Mouse (Mus musculus) Patski (cell line): ENCODE results near the gene Spint4. TPM values are rescaled to one million over a fixed set of nuclear protein-coding genes. Genes with fewer than 3 reads are reported as not detected.

ENCODE experiments used
- ATAC-seq: fragments of 100-300 bp; one replicate; pipeline ENCODE4 v1.8.0; 2021
- CTCF ChIA-PET: fragments of 350-600 bp; sonication (Branson Sonifier 250); formaldehyde crosslinking; loops from one replicate; lab custom pipeline; 2022; ENCODE audit warnings: inconsistent platforms; lab: Charles Lee
- POLR2A ChIA-PET: fragments of 350-600 bp; sonication (Branson Sonifier 250); formaldehyde crosslinking; loops from one replicate; lab custom pipeline; 2022; ENCODE audit warnings: antibody characterized with exemption, inconsistent platforms; lab: Charles Lee
- DNase-seq: peaks from one replicate; pipeline ENCODE4 v3.0.0-alpha.2; 2011; ENCODE audit warnings: low read depth, low spot score
- H3K27me3 ChIP-seq: fragments of 371-371 bp; one replicate; pipeline ENCODE4 v1.5.1; 2021
- CTCF ChIP-seq: fragments of 100-300 bp; IDR thresholded peaks from one replicate; pipeline ENCODE4 v1.5.1; 2021
- in situ Hi-C: fragments of 300-500 bp; cut with MboI; formaldehyde crosslinking; loops from 3 replicates; pipeline ENCODE4 v1.11.1; 2018; ENCODE audit warnings: low pct_unique_long_range_greater_than_20kb, mixed read lengths
- polyA plus RNA-seq: library from polyadenylated mRNA; unstranded; gene quantifications from one replicate; pipeline ENCODE4 v1.2.3, GENCODE M21; 2021

Gene Spint4
- polyA plus RNA-seq, 1 experiment from 2014 or later = not detected

DNA sequence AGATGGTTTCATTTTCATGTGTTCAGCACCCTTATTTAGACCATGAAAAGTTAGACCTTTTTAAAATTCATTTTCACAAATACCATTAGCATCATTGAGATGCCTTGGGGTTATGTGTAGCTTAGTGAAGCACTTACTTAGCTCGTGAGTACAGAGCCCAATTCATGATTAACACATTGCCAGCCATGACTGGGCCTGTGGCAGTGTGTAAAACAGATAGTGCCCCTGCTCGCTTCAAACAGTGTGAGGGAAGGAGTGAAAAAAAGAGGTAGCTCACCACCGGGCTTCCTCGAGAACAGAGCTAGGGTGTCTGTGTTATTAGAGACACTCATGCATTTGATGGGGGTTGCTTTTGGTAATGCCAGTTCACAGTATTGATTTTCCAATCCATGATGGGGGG, 49.9 kb downstream of the Spint4 start:
- no peak for DNase-seq
- CTCF ChIA-PET = interaction anchor here (1.1 kb wide), 1 partner anchor 30 kb away, joined by 3 read pairs; no protein-coding TSS in a partner anchor
- no peak for ATAC-seq
- H3K27me3 ChIP-seq = no peaks in the 10 kb centered on the region
- in situ Hi-C loops = no loop called here
- POLR2A ChIA-PET = interaction anchor here (0.6 to 1.4 kb wide), 3 partner anchors 9 to 37 kb away, joined by 3 to 4 read pairs (median 3); partner anchors contain the start of gene Snx21
- TF ChIP-seq CTCF = no peak

DNA sequence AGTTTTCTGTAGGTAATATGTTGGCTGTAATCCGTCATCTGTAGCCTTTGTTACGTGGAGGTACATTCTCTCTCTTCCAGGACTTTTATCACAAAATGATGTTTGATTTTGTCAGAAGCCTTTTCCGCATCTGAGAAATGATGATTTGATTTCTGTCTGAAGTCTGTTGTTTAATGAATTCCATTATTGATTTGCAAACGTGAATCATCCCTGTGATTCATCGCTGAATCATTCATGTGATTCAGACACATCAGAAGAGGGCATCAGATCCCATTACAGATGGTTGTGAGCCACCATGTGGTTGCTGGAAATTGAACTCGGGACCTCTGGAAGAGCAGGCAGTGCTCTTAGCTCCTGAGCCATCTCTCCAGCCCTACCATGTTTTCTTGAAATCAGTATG, 50.7 kb downstream of the Spint4 start:
- no peak for ATAC-seq

More for the DNA sequence above, 50.7 kb downstream of the Spint4 start:
- no peak for DNase-seq
- no peaks in the 10 kb centered on the region for H3K27me3 ChIP-seq
- ChIA-PET CTCF (interaction anchor here (1.1 to 1.2 kb wide), 2 partner anchors 11 to 30 kb away, joined by 3 read pairs; no protein-coding TSS in a partner anchor), POLR2A (interaction anchor here (0.6 to 1.1 kb wide), 5 partner anchors 8 to 36 kb away, joined by 3 to 5 read pairs (median 4); partner anchors contain the start of gene Snx21)
- in situ Hi-C loops = no loop called here
- TF ChIP-seq CTCF = no peak

Other genes starting within 250 kb of the Spint4 start
- gene Sys1, start 241.5 kb upstream of the Spint4 start, polyA plus RNA-seq = 55.1 TPM
- 18.5 TPM for gene Gm20458, start 237.5 kb upstream of the Spint4 start, polyA plus RNA-seq
- 0.39 TPM for gene Trp53tg5, start 224.8 kb upstream of the Spint4 start, polyA plus RNA-seq
- 48.8 TPM for gene Dbndd2, start 212.4 kb upstream of the Spint4 start, polyA plus RNA-seq
- gene Pigt, start 201.0 kb upstream of the Spint4 start, polyA plus RNA-seq = 136 TPM
- 0.15 TPM for gene Wfdc2, start 136.1 kb upstream of the Spint4 start, polyA plus RNA-seq
- gene Spint3, start 125.0 kb upstream of the Spint4 start, polyA plus RNA-seq = not detected
- not detected for gene Wfdc6a, start 113.1 kb upstream of the Spint4 start, polyA plus RNA-seq
- gene Eppin, start 104.9 kb upstream of the Spint4 start, polyA plus RNA-seq = not detected
- not detected for gene Wfdc6b, start 85.0 kb upstream of the Spint4 start, polyA plus RNA-seq
- gene Wfdc8, start 84.9 kb upstream of the Spint4 start, polyA plus RNA-seq = not detected
- not detected for gene Wfdc16, start 59.7 kb upstream of the Spint4 start, polyA plus RNA-seq
- gene Wfdc10, start 42.5 kb upstream of the Spint4 start, polyA plus RNA-seq = not detected
- not detected for gene Wfdc9, start 41.9 kb upstream of the Spint4 start, polyA plus RNA-seq
- not detected for gene Wfdc11, start 24.4 kb upstream of the Spint4 start, polyA plus RNA-seq
- not detected for gene Wfdc13, start 13.4 kb upstream of the Spint4 start, polyA plus RNA-seq
- gene Spint5, start 16.8 kb downstream of the Spint4 start, polyA plus RNA-seq = not detected
- gene Wfdc3, start 47.4 kb downstream of the Spint4 start, polyA plus RNA-seq = 0.47 TPM
- gene Dnttip1, start 47.5 kb downstream of the Spint4 start, polyA plus RNA-seq = 49.8 TPM
- gene Ube2c, start 71.4 kb downstream of the Spint4 start, polyA plus RNA-seq = 106 TPM
- 0.18 TPM for gene Tnnc2, start 81.5 kb downstream of the Spint4 start, polyA plus RNA-seq
- gene Snx21, start 87.3 kb downstream of the Spint4 start, polyA plus RNA-seq = 50.3 TPM
- 23.3 TPM for gene Acot8, start 106.4 kb downstream of the Spint4 start, polyA plus RNA-seq
- 6.8 TPM for gene Zswim3, start 106.6 kb downstream of the Spint4 start, polyA plus RNA-seq
- gene Zswim1, start 124.2 kb downstream of the Spint4 start, polyA plus RNA-seq = 13.2 TPM
- gene Spata25, start 130.0 kb downstream of the Spint4 start, polyA plus RNA-seq = 0.14 TPM
- 479 TPM for gene Ctsa, start 134.4 kb downstream of the Spint4 start, polyA plus RNA-seq
- gene Neurl2, start 135.0 kb downstream of the Spint4 start, polyA plus RNA-seq = 2.6 TPM
- gene Pltp, start 159.2 kb downstream of the Spint4 start, polyA plus RNA-seq = 9.4 TPM
- gene Pcif1, start 180.8 kb downstream of the Spint4 start, polyA plus RNA-seq = 38.7 TPM
- 19.0 TPM for gene Zfp335, start 213.3 kb downstream of the Spint4 start, polyA plus RNA-seq
- 0.12 TPM for gene Mmp9, start 242.3 kb downstream of the Spint4 start, polyA plus RNA-seq